Mouse (Mus musculus) testis, postnatal 14 days (tissue): Measurements from ENCODE around the gene Fam213a.

Source experiments
- DNase-seq: peaks from one replicate; pipeline ENCODE4 v3.0.0; 2021; ENCODE audit warnings: low spot score

The Fam213a gene

DNA sequence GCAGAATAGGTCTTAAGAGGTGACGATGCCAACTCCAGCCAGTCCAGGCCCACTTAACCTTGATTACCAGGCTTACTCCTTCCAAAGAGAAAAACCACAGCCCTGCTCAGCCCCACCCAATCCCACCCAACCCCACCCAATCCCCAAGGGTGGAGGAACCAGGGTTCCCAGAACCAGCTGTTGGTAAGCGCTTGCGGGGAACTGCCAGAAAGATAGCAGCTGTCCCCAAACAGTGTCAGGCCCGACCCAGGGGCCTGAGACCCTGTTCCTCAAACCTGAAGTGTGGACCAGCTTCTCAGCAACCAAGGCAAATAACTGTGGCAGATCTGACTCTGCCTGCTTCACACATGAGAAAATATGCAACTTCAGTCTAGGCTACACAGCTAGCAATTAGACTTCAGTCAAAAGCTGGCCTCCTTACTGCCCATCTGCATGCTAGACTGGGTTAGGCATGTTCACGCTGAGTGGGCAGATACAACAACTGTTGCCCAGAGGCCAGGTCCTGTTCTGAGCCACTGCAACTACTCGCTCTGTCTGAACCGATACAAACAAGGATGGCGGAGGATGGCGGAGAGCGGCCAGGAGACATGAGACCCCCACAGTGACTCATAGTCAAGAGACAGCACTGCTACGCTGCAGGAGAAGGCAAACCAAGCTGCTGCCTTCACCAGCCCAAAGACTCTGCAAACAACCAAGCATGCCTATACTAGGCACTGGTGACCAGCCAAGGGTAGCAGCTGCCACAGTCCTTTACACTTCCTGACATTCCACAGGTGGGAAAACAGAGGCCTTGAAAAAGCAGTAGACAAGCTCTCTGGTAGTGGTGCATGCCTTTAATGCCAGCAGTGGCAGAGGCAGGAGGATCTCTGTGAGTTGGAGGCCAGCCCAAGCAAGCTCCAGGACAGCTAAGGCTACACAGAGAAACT is 51.0 kb downstream of the Fam213a start:
- no peak for DNase-seq

GRCm38 (mm10) chr14:40960237-40960636 is 53.4 kb downstream of the Fam213a start:
- DNase-seq = no peak

GRCm38 (mm10) chr14:40959586-40959985 is 54.0 kb downstream of the Fam213a start:
- DNase-seq = no peak

DNA sequence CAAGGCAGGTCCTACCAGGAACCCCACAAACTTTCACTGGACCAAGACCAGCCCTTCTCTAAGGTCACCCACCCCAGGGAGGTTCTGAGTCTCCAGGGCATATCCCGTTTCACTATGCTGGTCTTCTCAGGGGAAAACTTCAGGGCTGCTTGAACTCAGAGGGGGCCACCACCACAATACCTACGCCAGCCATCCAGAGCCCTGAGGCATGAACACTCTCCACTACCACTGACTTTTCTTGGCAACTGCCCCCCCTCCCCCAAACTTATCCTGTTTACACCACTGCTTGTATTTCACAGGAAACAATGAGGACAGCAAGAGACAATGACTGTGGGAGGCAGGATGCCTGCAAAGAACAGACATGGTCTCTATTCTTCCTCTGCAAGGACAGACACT is 54.6 kb downstream of the Fam213a start:
- DNase-seq = no peak

GRCm38 (mm10) chr14:40958083-40958985 is 55.3 kb downstream of the Fam213a start:
- DNase-seq = no peak

- no peak for DNase-seq
Measured at GRCm38 (mm10) chr14:40957607-40958006, 56.0 kb downstream of the Fam213a start.

DNA sequence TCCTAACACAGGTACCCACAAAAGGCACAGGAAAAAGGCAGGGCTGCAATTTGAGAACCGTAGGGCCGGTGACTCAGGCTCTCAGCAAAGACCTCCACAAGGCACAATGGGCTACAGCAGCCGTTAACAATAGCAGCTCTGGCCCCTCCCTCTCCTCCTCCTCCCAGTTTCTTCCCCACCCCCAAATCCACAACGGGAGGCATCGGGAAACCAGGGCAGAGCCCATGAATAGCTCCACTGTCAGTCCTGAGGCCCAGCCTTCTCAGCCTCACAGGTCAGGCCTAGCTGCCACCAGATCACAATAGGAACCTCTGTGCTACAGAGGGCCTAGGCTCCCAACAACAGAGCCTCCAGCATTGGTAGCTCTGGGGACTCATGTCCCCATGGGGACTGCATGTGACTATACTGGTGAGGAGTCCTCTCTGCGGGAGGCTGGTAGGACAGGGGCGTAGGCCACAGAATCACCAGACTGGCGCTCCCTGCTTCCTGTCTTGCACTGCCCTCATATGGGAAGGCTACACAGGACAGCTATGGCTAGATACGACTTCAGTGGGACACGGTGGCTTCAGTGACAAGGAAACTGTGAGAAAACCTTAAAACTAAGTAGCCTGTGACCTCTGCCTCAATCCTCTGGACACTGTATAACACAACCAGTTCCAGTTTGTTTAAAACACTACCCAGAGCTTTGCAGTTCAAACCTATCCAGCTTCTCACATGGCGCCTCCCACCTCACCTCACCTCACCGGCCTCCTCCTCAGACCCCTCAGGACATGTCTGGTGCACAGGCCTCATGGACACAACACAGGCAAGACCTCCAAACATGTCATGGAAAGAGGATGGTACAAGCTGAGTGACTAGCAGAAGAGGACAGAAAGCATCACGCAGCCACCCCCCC is 57.1 kb downstream of the Fam213a start:
- no peak for DNase-seq

- DNase-seq = no peak
Measured at GRCm38 (mm10) chr14:40955596-40956251, 57.9 kb downstream of the Fam213a start.

- DNase-seq = no peak
Measured at GRCm38 (mm10) chr14:40955146-40955545, 58.4 kb downstream of the Fam213a start.

DNA sequence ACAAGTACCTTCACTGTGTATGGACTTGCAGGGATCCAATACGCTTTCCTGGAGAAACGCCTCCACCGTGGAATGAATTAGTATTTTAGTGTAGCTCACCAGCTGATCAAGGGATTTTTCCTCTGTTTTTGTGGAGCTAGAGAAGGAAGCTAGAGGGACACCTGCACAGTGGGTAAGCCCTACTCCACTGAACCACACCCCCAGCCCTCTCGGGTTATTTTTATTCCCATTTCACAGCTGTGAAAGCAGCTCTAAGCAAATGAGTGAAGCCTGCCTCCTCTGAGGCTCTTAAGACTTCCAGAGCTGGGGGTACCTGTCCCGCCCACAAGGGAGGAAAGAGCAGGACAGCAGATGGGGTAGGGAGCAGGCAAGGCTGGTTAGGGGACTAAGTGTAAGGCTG is 60.2 kb downstream of the Fam213a start:
- no peak for DNase-seq

GRCm38 (mm10) chr14:40952715-40953114 is 60.9 kb downstream of the Fam213a start:
- no peak for DNase-seq

- no peak for DNase-seq
Measured at GRCm38 (mm10) chr14:40952301-40952700, 61.3 kb downstream of the Fam213a start.

DNA sequence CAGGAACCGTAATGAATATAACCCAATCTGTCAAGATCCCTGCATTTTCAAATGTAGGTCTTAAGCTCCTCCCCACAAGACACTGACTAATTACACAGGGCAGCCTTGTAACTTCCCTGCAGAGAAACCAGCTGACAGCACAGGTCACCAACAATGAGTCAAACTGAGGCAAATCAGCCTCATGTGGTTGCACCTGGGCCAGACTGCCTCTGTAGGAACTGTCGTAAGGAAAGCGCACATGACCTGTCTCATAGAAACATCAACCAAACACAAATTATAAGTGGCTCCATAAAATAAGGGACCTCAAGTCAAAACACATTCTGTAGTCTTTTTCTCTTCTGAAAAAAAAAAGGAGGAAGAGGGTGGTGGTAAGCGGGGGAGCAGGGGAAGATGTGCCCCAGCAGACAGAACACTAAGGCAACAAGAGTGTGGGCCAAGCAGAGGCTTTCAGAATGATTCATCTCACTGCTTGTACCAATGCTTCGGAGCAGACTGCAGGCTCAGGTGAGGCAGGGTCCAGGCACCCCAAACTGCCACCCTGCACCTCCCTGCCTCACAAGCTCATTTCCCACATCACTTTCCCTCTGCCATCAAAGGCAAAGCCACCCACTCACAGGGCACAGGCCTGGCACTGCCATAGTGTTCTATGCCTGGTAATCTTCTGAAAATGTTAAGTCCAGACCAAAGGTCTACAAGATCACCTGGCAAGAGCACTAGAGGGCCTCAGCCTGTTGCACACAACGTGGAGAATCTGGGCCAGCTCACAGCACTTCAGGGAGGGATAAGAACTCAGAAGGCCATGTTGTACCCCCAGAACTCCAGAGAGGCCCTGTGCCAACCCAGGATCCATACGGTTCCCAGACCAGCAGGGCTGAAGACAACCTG is 63.6 kb downstream of the Fam213a start:
- DNase-seq = no peak

DNA sequence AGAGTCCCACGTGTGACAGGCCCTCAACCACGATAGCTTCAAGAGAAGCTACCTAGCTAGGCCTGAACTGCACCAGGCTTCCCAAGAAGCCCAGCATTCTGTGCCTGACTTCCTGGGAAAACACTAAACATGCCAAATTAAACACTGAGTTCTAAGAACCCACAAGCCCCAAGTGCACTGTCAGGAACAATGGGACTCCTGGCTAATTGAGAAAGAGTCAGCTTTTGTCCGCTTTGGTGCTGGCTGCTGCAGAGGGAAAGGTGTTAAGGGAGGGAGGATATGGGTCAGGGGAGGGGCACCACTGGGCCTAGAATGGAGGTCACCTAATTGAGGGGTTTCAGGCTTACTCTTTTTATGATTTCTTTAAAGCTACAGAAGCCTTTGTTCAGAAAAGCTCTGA is 64.5 kb downstream of the Fam213a start:
- DNase-seq = no peak

GRCm38 (mm10) chr14:40948522-40948921 is 65.1 kb downstream of the Fam213a start:
- DNase-seq = no peak

GRCm38 (mm10) chr14:40947431-40948394 is 65.9 kb downstream of the Fam213a start:
- no peak for DNase-seq

DNA sequence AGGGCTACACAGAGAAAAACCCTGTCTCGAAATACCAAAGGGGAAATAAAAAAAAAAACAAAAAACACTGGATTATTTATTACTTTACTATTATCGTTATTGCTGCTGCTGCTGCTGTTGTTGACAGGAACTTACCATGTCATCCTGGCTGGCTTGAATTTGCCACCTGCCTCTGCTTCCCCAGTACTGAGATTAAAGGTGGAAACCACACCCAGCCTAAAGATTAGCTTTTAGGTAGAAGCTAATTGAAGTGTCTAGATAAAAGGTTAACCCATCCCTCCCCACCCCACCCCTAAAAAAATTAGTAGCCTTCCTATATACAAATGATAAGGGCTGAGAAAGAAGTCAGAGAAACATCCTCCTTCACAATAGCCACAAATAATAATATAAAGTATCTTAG is 69.8 kb downstream of the Fam213a start:
- DNase-seq = no peak
